Mouse (Mus musculus) intestine, embryonic 16.5 days (tissue): ENCODE data around the gene Cobl. TPM values are rescaled to one million over a fixed set of nuclear protein-coding genes. Genes with fewer than 3 reads are reported as not detected.

Source experiments
- ATAC-seq: fragments of 200-750 bp; cut with Nextera tagmentation; 2 replicates; pipeline ENCODE4 v1.8.0; 2017; ENCODE audit warnings: moderate TSS enrichment, moderate library complexity
- H3K27ac ChIP-seq: fragments of 300-500 bp; sonication (generic); 2 replicates; pipeline ENCODE4 v1.5.1; 2014; ENCODE audit warnings: mild to moderate bottlenecking, low read length
- H3K27me3 ChIP-seq: fragments of 300-500 bp; sonication (generic); replicated peaks from 2 replicates; pipeline ENCODE4 v1.6.1; 2014; ENCODE audit warnings: low read length, control low read depth, mixed read lengths; ENCODE audit not compliant: control insufficient read depth, insufficient read depth
- H3K36me3 ChIP-seq: fragments of 300-500 bp; sonication (generic); 2 replicates; pipeline ENCODE4 v1.6.1; 2014; ENCODE audit warnings: low read length, control low read depth; ENCODE audit not compliant: control insufficient read depth, insufficient read depth
- H3K4me1 ChIP-seq: fragments of 300-500 bp; sonication (generic); 2 replicates; pipeline ENCODE4 v1.6.1; 2014; ENCODE audit warnings: low read length, control low read depth, mixed read lengths; ENCODE audit not compliant: control insufficient read depth, insufficient read depth
- H3K4me2 ChIP-seq: fragments of 300-500 bp; sonication (generic); 2 replicates; pipeline ENCODE4 v1.6.1; 2014; ENCODE audit warnings: low read depth, low read length, control low read depth
- H3K4me3 ChIP-seq: fragments of 300-500 bp; sonication (generic); 2 replicates; pipeline ENCODE4 v1.5.1; 2014; ENCODE audit warnings: mild to moderate bottlenecking, low read length
- H3K9ac ChIP-seq: fragments of 300-500 bp; sonication (generic); 2 replicates; pipeline ENCODE4 v1.6.1; 2014; ENCODE audit warnings: low read depth, low read length
- H3K9me3 ChIP-seq: fragments of 300-500 bp; sonication (generic); 2 replicates; pipeline ENCODE4 v1.6.1; 2016; ENCODE audit warnings: low read length, control low read depth; ENCODE audit not compliant: control insufficient read depth
- WGBS: fragments of 180-500 bp; shearing (Covaris S2); extraction: QIAGEN DNeasy Blood & Tissue Kit; methylation state at CpG from one replicate; pipeline ENCODE4 v1.1.7; 2014; 5-methylcytosine and 5-hydroxymethylcytosine counted together
- polyA plus RNA-seq: library from polyadenylated mRNA; unstranded; fragments of >200 nt; fragmentation: Nextera tagmentation; extraction: Ambion mirVana; gene quantifications from 2 replicates; pipeline ENCODE4 v1.2.1, GENCODE M21; 2015

Gene Cobl
- polyA plus RNA-seq, 1 experiment from 2014 or later: 7.4 TPM

DNA sequence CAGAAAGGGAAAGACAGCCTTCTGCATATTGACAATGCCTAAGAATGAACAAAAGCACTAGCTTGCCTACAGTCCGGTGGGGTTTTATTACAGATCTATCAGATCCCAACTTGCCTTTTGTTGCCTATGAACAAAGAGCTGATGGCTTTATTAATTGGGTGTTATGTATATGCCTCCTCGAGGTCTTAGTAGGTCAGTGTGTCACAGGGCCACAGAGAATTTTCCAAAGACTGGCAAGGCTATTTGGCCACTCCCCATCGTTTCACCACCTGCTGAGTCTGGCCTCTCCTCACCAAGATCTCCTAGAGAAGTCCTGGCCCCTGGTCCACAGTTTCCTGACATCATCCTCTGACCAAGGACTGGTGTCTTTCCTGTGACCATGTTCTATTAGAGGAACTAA is 83.7 kb downstream of the Cobl start:
- Histone ChIP-seq H3K27me3 (no peaks in the 10 kb centered on the region), H3K4me1 (peaks cover 2% of the 10 kb centered on the region; the same call in 1 of the 2 replicates), H3K9me3 (no peaks in the 10 kb centered on the region), H3K4me3 (no peak overlapping the region), H3K36me3 (no peaks in the 10 kb centered on the region), H3K9ac (no peak overlapping the region), H3K4me2 (no peak overlapping the region), H3K27ac (no peak overlapping the region)
- ATAC-seq: no peak
- WGBS: 64% methylated on average over 3 of the region's 3 CpGs

DNA sequence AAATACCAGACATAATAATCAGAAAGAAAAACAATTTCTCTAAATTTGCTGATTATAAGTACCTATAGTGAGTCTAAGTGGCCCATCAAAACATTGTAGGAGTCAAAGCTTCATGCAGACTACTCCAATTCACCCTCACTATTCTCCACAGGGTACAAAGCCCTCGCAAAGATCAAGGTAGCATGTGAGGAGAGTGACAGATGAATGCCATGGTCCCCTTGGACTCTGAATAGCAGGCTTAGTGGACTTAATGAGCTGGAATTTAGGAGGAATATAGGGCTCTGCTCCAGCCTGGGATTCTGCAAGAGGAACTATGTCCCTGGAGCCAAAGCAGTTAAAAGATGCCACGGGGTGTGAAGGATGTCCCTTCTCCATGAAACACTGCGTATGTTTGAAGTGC is 88.1 kb downstream of the Cobl start:
- Histone ChIP-seq H3K4me1 (no peaks in the 10 kb centered on the region), H3K27ac (no peak overlapping the region), H3K9me3 (no peaks in the 10 kb centered on the region), H3K36me3 (no peaks in the 10 kb centered on the region), H3K4me3 (no peak overlapping the region), H3K4me2 (no peak overlapping the region), H3K9ac (no peak overlapping the region), H3K27me3 (no peaks in the 10 kb centered on the region)
- WGBS: 71% methylated on average over 3 of the region's 3 CpGs
- no peak for ATAC-seq

- ATAC-seq: peak; percentile 92
- no peak overlapping the region for H3K27ac ChIP-seq
These were observed 91.4 kb downstream of the Cobl start for GRCm38 (mm10) chr11:12373106-12374098.

GRCm38 (mm10) chr11:12370957-12371356 is 93.8 kb downstream of the Cobl start:
- H3K9me3 ChIP-seq: no peaks in the 10 kb centered on the region
- no peaks in the 10 kb centered on the region for H3K4me1 ChIP-seq
- no peak overlapping the region for H3K9ac ChIP-seq
- H3K27ac ChIP-seq: no peak overlapping the region
- no peaks in the 10 kb centered on the region for H3K36me3 ChIP-seq
- no peaks in the 10 kb centered on the region for H3K27me3 ChIP-seq
- H3K4me3 ChIP-seq: no peak overlapping the region
- ATAC-seq: no peak
- no peak overlapping the region for H3K4me2 ChIP-seq

More at GRCm38 (mm10) chr11:12373106-12374098, 91.4 kb downstream of the Cobl start:
- Histone ChIP-seq H3K4me1 (no peaks in the 10 kb centered on the region), H3K9me3 (no peaks in the 10 kb centered on the region), H3K27me3 (no peaks in the 10 kb centered on the region), H3K4me2 (no peak overlapping the region), H3K4me3 (no peak overlapping the region), H3K36me3 (no peaks in the 10 kb centered on the region), H3K9ac (no peak overlapping the region)
- 31% methylated on average over 12 of the region's 12 CpGs for WGBS

- no peak overlapping the region for H3K9ac ChIP-seq
- H3K4me2 ChIP-seq: no peak overlapping the region
- no peaks in the 10 kb centered on the region for H3K27me3 ChIP-seq
- ATAC-seq: peak; percentile 26; the same call in 1 of the 2 replicates
- H3K9me3 ChIP-seq: no peaks in the 10 kb centered on the region
- WGBS: 52% methylated on average over 5 of the region's 5 CpGs
- H3K4me3 ChIP-seq: no peak overlapping the region
- no peaks in the 10 kb centered on the region for H3K36me3 ChIP-seq
- no peak overlapping the region for H3K27ac ChIP-seq
- no peaks in the 10 kb centered on the region for H3K4me1 ChIP-seq
These were observed 97.2 kb downstream of the Cobl start for GRCm38 (mm10) chr11:12367426-12368178.

DNA sequence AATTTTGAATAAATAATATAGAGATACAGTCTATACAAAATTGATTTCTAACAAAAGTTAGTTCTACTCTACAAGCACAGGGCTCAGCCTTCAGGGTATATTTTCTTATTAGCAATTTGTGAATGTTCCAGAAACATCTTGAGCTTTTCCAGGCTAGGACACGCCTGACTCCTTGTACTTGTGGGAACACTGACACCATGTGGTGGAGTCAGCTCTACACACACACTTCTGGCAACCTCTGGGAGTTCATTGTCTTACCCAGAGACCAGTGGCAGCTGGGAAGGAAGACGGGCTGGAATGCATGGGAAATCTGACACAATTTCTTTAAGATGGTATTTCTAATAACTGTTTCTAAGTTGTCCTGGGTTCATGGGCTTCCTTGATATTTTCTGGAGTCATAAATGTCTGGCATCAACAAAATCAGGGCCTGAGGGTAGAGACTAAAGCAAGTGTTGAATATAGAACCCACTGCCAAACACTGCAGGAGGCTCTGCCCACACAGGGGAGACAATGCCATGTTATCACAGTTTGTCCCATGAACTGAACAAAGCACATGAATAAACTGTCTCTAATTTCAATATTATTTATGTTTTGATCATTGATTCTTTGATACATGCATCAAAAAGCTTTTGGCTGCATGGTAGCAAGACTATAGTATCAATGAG is 105.3 kb downstream of the Cobl start:
- no peaks in the 10 kb centered on the region for H3K27me3 ChIP-seq
- no peak overlapping the region for H3K27ac ChIP-seq
- H3K9me3 ChIP-seq: no peaks in the 10 kb centered on the region
- H3K4me1 ChIP-seq: peaks cover 4% of the 10 kb centered on the region
- no peak overlapping the region for H3K4me2 ChIP-seq
- H3K4me3 ChIP-seq: no peak overlapping the region
- H3K9ac ChIP-seq: no peak overlapping the region
- no peaks in the 10 kb centered on the region for H3K36me3 ChIP-seq
- peak; percentile 94 for ATAC-seq
- 18% methylated on average over 2 of the region's 2 CpGs for WGBS

- Histone ChIP-seq H3K4me2 (no peak overlapping the region), H3K4me3 (no peak overlapping the region), H3K9ac (no peak overlapping the region), H3K27ac (0 out of 2 replicates have a peak overlapping the region, but pooled peaks have one; percentile 17), H3K4me1 (peaks cover 4% of the 10 kb centered on the region), H3K27me3 (no peaks in the 10 kb centered on the region), H3K9me3 (no peaks in the 10 kb centered on the region), H3K36me3 (no peaks in the 10 kb centered on the region)
- WGBS: 57% methylated on average over 4 of the region's 4 CpGs
- ATAC-seq: no peak
These were observed 106.2 kb downstream of the Cobl start for GRCm38 (mm10) chr11:12358602-12359001.

DNA sequence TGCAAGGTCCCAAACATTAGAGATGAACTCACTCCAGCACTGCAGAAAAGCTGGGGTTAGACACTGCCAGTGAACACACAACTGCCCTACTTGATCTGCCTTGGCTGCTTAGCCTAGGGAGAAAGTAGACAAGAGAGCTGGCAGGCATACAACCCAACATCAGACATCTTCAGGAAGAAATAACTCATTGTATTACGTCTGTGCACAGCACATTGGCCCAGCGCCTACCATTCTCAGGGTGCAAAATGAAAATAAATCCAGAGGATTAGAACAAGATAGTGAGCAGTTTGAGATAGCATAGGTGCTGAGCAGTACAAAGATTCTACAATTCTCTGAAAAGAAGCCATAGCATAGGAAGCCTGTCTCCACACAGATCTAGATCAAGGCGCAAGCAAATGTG is 109.1 kb downstream of the Cobl start:
- Histone ChIP-seq H3K36me3 (no peaks in the 10 kb centered on the region), H3K9ac (no peak overlapping the region), H3K4me1 (peaks cover 6% of the 10 kb centered on the region), H3K4me2 (no peak overlapping the region), H3K4me3 (no peak overlapping the region), H3K9me3 (no peaks in the 10 kb centered on the region), H3K27me3 (no peaks in the 10 kb centered on the region), H3K27ac (no peak overlapping the region)
- ATAC-seq: no peak
- WGBS: 76% methylated on average over 3 of the region's 3 CpGs

DNA sequence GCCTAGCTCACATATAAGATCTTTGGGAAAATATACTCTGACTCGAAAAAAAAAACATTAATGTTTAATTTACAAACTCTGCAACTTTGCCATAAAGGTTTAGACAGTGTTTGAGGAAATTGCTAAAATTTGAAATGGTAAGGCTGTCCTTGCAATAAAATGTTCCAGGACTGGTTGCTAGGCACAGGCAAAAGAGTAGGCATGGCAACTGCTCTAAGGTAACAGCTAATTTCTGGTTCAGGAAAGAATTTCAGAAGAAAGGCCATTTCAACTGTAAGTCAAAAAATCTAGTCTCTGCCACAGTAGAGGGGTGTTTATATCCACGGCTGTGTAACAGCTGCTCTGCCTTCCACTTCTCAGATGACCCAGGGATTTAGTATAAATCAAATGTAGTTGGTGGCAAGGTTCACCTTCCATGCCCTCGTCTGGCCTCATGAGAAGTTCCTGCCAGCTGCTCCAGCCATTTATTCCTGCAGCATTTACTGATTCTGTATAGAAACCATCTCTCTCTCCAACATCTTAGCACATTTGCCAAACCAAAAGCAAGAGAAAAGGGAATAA is 113.7 kb downstream of the Cobl start:
- Histone ChIP-seq H3K36me3 (no peaks in the 10 kb centered on the region), H3K9me3 (no peaks in the 10 kb centered on the region), H3K27ac (no peak overlapping the region), H3K9ac (no peak overlapping the region), H3K4me3 (no peak overlapping the region), H3K4me1 (0 out of 2 replicates have a peak, but pooled peaks cover 3% of the 10 kb centered on the region), H3K4me2 (no peak overlapping the region), H3K27me3 (no peaks in the 10 kb centered on the region)
- ATAC-seq: no peak
- WGBS: 56% methylated on average over 3 of the region's 3 CpGs
